Mouse (Mus musculus) liver, embryonic 14.5 days (tissue): ENCODE data around the gene Syngr1.

Experiments
- CTCF ChIP-seq: IDR thresholded peaks from 2 replicates; pipeline ENCODE4 v1.5.1; 2016; ENCODE audit warnings: antibody characterized with exemption, low read depth, control low read depth
- EP300 ChIP-seq: IDR thresholded peaks from 2 replicates; pipeline ENCODE4 v1.6.1; 2016; ENCODE audit warnings: antibody characterized with exemption, low read depth

DNA sequence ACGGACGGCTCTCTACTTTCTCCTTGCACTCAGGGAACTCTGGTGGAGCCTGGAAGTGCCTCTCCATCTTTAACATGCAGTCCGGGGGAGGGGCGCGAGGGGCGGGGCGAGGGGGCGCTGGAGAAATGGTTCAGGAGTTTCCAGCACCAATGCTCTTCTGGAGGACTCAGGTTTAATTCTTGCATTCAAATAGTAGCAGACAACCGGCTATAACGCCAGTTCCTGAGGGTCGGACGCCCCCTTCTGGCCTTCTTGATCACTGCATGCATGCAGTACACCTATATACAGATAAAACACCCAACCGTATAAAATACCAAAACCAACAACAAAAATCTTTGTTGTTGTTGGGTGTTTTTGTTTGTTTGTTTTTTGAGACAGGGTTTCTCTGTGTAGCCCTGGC lies 25.7 kb upstream of the Syngr1 start:
- TF ChIP-seq CTCF: peak; percentile 71
- no peak for TF ChIP-seq EP300
